Mouse (Mus musculus): Measurements from ENCODE around the gene Ndnf. TPM values are rescaled to one million over a fixed set of nuclear protein-coding genes. Genes with fewer than 3 reads are reported as not detected.

Gene Ndnf
- total and polyA plus RNA-seq, 3 experiments = under 0.01 to 0.03 TPM; not detected in 1

- H3K9me3 ChIP-seq (replicated peaks; ENCODE audit: low read length) = no peaks in the 10 kb centered on the region
- H3K27ac ChIP-seq (ENCODE audit: insufficient read depth, low read depth) = no peak overlapping the region
- H3K4me3 ChIP-seq (replicated peaks in 1 of 3; ENCODE audit: low read depth in 2 of 3, low read length in 2 of 3, poor library complexity in 1 of 3) = no peak overlapping the region
- in situ Hi-C loops (cut with MboI; ENCODE audit: low pct_ligation_motif_present, low pct_unique_long_range_greater_than_20kb, low sequenced_read_pairs) = no loop called here
- H3K79me2 ChIP-seq (replicated peaks; ENCODE audit: control insufficient read depth, extremely low read depth, insufficient read depth, poor library complexity, severe bottlenecking) = no peaks in the 10 kb centered on the region
- dilution Hi-C loops (cut with MboI; ENCODE audit: extremely low pct_ligation_motif_present, extremely low pct_unique_long_range_greater_than_20kb, low sequenced_read_pairs) = no loop called here
- H3K27me3 ChIP-seq (replicated peaks) = no peaks in the 10 kb centered on the region
- no peak overlapping the region for H3K4me2 ChIP-seq (ENCODE audit: insufficient read depth, low read depth, poor library complexity, severe bottlenecking)
- peaks cover 0 to 3% of the 10 kb centered on the region in 2 experiments; a peak in 2 of 4 replicates for H3K4me1 ChIP-seq (ENCODE audit: control insufficient read depth in 1 of 2, insufficient read depth in 2 of 2)
- H3K36me3 ChIP-seq (replicated peaks in 1 of 2; ENCODE audit: control insufficient read depth in 1 of 2, insufficient read depth in 1 of 2, low read length in 1 of 2) = no peaks in the 10 kb centered on the region
- TF ChIP-seq MAX (IDR thresholded peaks at IDR 0.05; ENCODE audit: low read length) (no peak), MAFK (IDR thresholded peaks at IDR 0.05; ENCODE audit: insufficient replicate concordance, low read length) (no peak), ZNF384 (IDR thresholded peaks at IDR 0.05; ENCODE audit: low read depth, low read length) (no peak), KAT2A (IDR thresholded peaks at IDR 0.05; ENCODE audit: insufficient replicate concordance, low read length) (no peak)
- no peak for DNase-seq (ENCODE audit: extremely low read depth)
- H3K9ac ChIP-seq (ENCODE audit: insufficient read depth, low read depth) = no peak overlapping the region
These were observed 88.7 kb downstream of the Ndnf start for GRCm38 (mm10) chr6:65760073-65760472.

Other genes starting within 250 kb of the Ndnf start
- 1.4 and 1.5 TPM in 2 replicates for gene Tnip3, start 146.3 kb upstream of the Ndnf start, total RNA-seq (2012; rRNA removed)
- gene Tnip3, start 146.3 kb upstream of the Ndnf start, total RNA-seq (2014; rRNA removed) = 2.1 and 2.5 TPM in 2 replicates
- 2.5 and 2.9 TPM in 2 replicates for gene Tnip3, start 146.3 kb upstream of the Ndnf start, polyA plus RNA-seq (2012; ENCODE audit: insufficient read length, low read depth)
- gene Prdm5, start 107.4 kb downstream of the Ndnf start, total RNA-seq (2012; rRNA removed) = not detected in 2 replicates
- gene Prdm5, start 107.4 kb downstream of the Ndnf start, total RNA-seq (2014; rRNA removed) = not detected in 2 replicates
- not detected in 2 replicates for gene Prdm5, start 107.4 kb downstream of the Ndnf start, polyA plus RNA-seq (2012; ENCODE audit: insufficient read length, low read depth)